Mouse (Mus musculus) kidney, adult 18-20 months (tissue): ENCODE data around the gene Ypel2.
A peak's percentile ranks its signal among the peaks of the same experiment; 100 is the strongest.
"Not testable (repeated sequence)": the region's sequence is repeated elsewhere in the genome, so short reads cannot be mapped to it uniquely, and the experiment has no call there.

Experiments used
- DNase-seq: peaks from one replicate; pipeline ENCODE4 v3.0.0; 2021

Gene Ypel2

DNA sequence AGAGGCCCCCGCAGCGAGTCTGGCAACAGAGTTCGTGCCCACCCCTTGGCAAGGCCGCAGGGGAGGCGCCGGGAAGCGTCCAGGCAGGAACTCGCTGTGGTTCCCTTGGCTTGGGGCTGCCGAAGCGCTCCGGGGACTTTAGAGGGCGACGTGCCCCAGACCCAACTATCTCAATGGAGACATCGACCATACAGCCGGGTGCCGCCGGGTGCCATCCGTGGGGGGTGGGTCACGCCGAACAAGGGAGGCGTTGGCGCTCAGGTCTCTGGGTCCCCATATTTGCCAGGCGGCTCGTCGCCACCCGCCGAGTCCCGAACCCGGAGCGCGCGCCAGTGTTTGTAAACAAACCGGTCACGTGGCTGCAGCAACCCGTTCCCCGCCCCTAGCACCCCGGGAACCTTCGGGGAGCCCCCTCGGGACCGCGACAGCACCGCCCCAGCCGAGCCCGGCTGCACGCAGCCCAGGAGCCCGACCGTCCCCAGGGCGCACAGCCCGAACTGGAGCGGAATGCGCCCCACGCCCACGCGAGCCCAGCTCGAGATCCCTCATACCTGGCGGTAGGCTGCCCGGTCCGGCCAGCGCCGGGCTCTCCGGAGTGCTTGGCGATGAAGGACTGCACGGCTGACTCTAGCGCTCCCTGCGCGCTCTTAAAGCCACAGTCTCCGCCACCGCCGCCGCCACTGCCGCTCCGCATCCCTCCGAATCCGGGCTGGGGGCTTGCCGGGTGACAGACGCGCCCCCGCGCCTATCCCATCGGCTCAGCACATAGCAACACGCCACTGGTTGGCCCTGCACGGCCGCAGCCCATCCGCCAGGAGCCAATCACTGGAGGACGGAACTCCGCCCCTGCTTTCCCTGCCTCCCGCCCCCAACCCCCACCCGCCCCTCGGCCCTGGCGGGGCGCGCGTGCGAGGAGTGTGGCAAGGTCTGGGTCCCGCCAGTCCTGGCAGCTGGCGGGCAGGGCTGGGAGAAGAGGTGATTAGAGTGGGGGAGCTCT lies at the start of gene Ypel2:
Ypel2 (minus strand) TSS at position 667 of the 997 bp plus-strand sequence.
- peak; percentile 95 for DNase-seq

DNA sequence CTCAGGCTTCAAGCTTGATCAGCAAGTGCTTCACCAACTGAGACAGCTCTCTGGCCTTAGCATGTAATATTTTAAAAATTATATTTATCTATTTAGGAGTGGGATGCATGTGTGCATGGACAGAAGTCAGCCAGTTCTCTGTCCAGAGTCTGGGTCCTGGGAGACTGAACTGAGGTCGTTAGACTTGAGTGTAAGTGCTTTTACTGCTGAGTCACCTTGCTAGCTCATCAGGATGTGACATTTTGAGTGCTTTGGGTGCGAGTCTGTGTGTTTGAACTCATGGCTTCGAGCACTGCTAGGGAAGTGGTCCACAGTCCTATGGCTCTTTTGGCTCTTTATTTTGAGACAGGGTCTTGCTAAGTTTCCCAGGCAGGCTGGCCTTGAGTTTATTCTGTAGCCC lies 49.5 kb upstream of the Ypel2 start:
- DNase-seq = no peak

DNA sequence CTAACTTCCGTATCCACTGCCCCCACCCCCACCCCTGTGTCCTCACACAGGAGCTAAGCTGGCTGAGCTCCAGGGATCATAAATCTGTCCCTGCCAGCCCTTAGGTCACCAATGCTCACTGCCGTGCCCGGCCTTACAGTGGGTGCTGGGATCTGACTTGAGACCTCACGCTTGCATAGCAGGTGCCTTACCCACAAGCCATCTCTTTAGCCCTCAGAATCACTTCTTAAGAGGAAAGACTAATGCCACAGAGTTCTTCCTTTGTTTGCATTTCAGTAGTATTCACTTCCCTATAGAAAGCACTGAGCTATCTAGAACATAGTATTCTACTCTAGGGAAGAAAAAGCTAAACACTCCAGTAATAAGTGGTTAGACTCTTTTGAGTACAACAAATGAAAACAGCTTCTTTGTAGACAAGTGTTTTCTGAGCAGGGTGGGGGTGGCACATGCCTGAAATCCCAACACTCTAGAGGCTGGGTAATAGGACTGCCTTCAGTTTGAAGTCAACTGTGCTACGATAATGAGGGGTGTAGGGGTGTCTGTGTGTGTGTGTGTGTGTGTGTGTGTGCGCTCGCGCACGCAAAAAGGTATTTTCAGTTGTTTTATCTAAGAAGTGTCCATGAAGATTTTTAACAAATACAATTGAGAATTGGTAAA lies 45.9 kb upstream of the Ypel2 start:
- DNase-seq = no peak

DNA sequence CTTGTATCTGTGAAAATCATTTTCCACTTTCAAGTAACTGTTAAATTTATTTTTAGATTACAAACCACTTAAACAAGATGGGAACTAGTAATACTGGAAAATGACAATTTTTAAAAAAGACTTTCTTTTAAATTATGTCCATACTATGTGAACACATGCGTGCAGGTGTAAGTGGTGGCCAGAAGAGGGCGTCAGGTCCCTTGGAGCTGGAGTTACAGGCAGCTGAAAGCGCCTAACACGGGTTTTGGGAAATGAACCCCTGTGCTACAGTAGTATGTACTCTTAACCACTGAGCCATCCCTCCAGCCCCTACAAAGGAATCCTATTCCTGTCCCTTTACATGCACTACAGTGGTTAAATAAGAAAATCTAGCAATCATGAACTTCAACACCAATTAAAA lies 42.7 kb upstream of the Ypel2 start:
- DNase-seq = no peak

DNA sequence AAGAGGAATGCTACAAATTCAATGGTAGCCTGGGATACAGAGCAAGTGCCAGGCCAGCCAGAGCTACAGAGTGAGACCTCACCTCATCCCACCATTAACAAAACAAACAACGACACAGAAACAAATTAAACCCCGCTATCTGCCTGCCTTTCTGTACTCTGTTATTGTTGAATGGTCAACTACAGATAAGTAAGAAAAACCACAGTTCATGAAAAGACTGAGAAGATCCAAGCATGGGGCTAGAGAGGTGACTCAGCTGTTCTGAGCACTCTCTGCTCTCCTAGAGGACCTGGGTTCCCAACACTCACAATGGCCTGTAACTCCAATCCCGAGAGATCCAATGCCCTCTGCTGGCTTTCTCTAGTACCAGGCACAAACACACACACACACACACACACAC lies 34.7 kb upstream of the Ypel2 start:
- DNase-seq = no peak

DNA sequence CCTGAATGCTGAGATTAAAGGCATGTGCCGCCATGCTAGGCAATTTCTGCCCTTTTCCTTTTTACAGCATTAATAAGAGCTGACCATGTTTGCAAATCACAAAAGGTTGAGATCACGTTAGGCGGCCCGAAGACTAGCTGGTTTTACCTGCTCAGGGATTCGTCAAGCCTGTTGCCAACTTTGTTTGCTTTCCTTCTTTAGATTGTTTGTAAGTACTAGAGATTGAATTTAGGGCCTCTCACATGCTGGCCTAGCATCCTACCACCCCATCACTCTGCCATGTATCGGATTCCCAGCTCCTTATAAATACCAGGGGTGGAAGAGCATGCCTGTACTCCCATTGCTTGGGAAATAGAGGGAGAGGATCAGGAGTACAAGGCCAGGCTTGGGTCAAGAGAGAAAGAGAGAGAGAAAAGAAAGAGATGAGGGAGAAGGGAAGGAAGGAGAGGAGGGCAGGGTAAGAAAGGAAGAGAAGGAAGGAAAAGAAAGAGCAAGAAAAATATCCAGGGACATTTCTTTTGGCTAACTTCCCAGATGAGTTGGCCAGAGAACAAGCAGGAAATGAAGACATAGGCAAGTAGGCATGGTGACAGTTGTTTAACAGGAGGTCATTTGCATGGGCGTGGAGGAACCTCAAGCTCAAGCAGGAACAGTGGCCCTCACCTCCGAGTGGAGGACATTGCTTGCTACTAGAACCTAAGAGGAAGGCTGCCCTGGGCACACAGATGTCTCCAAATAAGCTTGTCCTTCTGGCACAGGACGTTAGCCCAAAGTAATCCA lies 32.8 kb upstream of the Ypel2 start:
- DNase-seq = no peak

DNA sequence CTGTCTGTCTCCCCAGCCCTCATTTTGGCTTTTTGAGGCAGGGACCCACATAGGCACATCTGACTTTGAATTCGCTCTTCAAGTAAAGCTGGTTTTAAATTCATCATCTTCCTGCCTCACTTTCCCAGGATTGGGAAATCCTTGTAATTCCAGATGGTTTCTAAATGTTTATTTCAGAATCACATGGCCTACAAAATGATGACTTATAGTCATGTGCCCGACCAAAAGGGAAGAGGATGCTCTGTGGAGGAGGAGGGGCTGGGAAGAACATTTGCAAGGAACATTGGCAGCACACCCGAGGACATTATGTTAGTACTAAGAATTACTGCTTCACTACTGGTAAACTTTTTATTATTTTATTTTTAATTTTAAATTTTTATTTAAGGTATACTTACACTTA lies 31.8 kb upstream of the Ypel2 start:
- DNase-seq = no peak

DNA sequence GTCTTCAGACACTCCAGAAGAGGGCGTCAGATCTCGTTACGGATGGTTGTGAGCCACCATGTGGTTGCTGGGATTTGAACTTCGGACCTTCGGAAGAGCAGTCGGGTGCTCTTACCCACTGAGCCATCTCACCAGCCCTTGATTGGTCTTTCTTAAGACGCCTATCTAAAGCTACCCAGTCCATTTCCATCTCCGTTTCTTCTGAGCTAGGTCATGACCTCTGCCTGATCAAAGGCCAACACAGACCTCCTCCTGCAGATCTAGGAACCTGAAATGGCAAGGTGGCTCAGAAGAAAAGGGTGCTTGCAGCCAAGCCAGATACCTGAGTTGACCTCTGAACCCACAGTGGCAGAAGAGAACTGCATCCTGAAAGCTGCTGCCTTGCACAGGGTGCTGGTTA lies 29.7 kb upstream of the Ypel2 start:
- DNase-seq = not testable (repeated sequence)

DNA sequence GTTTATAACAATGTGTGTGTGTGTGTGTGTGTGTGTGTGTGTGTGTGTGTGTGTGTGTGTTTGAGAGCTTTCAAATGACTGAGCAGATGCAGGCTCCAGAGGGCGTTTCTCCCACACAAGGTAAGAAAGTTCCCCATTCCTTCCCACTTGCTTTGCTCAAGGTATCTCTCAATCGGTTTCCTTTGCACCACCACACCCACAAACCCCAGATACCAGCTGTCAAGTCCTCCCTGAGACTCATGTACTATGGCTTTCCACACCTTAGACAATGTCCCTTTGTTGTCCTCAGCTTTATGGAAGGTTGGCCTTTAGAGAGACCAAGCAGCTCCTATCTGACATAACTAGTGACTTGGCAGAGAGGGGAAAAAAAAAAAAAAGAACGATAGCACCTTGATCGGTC lies 29.3 kb upstream of the Ypel2 start:
- DNase-seq = no peak

DNA sequence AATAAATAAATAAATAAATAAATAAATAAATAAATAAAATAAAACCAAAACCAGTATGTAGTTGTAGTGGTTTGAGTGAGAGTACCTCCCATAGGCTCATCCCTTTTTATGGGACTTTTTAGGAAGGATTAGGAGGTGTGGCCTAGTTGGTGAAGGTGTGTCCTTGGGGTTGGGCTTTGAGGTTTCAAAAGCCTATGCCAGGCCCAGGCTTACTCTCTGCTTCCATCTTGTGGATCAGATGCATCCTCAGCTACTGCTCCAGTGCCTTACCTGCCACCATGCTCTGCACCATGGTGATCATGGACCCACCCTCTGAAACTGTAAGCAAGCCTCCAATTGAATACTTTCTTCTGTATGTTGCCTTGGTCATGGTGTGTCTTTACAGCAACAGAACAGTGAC lies 28.0 kb upstream of the Ypel2 start:
- no peak for DNase-seq

DNA sequence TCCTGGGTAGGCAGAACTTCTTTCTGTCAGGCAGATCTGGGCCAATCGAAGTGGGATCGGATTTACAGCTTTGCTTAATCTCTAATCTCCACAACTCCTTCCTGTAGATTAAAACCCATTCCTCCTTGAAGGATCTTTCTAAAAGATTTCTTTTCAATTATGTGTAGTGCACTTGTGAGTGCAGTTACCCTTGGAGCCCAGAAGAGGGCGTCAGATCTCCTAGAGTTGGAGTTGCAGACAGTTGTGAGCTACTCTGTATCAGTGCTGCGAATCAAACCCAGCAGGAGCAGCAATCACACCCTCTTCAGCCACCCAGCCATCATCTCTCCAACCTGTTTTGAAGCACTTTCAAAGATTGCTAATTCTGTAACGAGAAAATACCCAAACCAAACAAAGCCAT lies 26.9 kb upstream of the Ypel2 start:
- no peak for DNase-seq

DNA sequence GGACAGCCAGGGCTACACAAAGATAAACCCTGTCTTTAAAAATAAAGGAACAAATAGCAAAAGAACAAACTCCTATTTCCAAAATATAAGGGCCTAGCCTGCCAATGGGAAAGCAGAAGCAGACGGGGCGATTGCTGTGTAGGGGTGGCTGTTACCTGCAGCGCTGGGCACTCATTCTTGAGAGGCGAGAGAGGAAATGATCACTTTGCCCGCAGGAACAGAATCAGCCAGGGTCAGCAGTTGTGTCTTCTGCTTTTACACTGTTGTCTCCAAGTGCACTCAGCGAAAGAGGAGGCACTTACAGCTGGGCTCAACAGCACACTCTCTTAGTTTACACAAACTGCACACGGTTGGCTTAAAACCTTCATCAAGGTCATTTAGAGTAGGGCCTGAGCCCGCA lies 25.9 kb upstream of the Ypel2 start:
- no peak for DNase-seq

DNA sequence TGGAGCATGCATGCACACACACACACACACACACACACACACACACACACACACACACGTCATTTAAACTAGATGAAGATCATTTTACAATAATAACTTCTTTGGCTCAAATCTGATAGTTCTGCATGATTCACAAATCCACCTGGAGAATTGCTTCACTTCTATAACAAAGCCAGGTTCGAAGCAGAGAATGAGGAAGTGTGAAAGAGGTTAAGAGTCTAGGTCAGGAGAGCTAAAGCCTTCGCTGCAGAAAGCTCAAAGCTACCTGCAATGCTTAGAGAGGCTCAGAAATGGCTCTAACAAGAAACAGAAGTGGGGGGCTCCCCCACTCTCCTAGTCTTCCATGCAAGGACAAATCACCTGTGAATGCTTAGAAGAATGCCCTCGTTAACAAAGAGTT lies 24.6 kb upstream of the Ypel2 start:
- no peak for DNase-seq

DNA sequence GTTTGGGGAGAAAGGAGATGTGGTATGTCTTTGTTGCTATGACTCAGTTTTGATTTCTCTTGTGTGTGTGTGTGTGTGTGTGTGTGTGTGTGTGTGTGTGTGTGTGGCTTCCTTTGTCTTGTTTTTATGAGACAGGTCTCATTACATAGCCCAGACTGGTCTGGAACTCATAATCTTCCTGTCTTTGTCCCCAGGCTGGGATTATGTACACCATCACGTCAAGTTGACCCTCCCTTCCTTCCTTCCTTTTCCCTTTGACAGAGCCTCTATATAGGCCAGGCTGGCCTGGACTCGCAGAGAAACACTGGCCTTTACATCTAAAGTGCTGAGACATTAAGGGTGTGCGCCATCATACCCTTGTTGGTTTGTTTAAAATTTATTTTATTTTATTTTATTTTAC lies 22.2 kb upstream of the Ypel2 start:
- no peak for DNase-seq

DNA sequence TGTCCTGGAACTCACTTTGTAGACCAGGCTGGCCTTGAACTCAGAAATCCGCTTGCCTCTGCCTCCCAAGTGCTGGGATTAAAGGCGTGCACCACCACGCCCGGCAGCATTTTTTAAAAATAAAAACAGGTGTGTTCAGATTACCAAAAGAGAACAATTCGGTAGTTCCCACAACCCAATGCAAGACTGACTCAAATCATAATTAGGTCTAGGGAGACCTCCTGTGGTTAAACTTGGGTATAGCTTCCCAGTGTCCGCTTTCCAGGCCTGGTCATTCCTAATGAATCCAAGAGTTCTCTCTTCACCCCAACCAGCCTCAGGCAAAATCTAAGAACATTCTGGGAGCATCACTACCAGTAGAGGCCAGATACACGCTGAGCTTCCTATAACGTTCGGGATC lies 17.0 kb upstream of the Ypel2 start:
- peak; percentile 66 for DNase-seq

DNA sequence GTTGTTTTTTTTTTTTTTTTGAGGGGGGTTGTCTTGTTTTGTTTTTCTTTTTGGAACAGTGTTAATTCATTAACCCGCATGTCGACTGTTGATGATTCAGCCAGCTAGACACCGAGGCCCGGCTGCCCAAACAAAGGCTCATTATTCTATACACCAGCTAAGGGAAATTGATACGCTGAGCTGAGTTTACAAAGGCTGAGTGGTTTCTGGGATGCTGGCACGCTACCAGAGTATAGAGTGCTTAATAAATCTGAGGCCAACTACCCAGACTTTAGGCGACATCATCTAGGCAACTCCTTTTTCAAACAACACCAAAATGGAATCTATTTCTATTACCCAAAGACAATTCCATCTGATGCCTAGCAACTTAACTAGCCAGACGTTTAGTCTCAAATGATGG lies 13.9 kb upstream of the Ypel2 start:
- DNase-seq = no peak

DNA sequence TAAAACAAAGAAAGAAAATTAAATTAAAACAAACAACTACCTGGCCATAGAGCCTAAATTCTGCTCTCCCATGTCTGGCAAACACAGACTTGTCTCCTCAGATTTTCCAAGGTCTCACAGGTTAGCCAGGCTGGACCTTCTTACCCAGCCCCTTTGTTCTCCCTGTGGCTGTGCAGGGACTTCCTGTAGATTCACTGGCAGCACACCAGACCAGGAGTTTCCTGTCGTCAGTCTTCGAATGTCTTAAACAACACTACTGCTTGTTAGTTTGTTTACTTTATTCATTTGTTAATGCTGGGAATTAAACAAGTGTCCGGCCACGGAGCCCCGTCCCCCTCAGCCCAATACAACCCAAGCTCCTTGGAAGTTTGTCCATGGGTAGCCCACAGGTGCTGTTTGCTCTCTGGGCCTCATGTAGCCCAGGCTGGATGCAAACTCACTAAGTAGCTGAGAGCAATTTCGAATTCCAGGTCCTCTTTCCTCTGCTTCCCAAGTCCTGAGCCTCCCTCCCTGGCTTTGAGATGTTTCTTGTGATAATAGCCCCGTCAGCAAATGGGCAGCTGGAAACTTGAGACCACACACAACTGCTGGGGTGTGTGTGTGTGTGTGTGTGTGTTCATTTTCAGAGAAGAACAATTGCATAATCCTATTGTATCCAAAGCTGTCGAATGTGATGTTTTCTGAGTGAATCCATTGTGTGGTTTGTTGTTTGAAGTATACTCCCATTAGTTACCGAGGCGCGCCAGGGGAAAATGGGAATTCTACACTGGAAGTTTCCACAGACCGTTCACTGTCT lies 11.7 kb upstream of the Ypel2 start:
- DNase-seq = no peak

DNA sequence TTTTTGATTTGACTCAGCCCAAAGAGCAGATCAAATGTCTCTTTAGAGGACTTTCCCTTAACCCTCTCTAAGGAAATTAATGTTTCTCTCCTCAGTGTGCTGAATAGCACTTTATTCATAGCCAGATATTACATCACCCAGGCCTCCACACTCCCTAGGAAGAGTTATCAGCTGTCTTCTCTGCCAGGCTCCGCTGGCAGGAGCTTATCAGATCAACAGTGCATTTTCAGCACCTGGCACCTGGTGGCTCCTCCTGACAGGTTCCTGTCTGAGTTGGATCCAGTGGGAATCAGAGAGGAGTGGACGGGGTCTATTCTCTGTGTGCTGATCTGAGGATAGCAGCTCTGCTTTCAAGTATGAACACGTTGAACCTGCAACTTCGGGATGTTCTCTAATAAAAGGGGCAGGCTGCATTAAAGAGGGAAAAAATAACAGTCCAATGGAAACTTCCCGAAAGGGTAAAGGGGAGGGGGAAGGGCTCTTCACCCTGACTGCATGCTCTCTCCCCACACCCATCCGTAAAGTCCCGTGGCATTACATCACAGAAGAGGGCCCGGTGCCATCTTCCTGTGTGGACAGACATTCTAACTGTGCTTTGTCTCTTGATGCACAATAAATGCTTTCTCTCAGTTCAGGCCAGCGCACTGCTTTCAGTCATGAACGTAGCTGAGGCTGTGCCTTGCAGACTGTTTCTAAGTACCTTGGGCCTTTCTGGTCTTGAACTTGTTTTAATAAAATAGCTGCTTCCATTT lies 8.7 kb upstream of the Ypel2 start:
- no peak for DNase-seq

DNA sequence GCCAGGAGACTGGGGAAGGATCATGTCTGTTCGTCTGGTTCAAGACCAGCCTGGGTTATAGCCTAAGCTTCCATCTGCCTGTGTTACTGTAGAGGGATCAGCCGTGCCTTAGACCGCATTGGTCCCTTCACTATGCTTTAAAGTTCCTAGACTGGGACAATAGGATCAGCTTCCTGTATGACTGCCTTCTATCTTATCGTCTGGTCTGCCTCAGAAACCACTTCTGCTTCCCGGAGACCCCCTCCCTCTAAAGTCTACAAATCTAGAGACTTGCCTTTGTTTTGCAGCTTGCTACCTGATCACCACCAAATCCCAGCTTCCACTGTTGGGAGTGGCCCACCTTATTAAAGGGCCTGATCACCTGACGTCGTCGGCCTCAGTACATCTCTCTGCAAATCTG lies 7.7 kb upstream of the Ypel2 start:
- no peak for DNase-seq

DNA sequence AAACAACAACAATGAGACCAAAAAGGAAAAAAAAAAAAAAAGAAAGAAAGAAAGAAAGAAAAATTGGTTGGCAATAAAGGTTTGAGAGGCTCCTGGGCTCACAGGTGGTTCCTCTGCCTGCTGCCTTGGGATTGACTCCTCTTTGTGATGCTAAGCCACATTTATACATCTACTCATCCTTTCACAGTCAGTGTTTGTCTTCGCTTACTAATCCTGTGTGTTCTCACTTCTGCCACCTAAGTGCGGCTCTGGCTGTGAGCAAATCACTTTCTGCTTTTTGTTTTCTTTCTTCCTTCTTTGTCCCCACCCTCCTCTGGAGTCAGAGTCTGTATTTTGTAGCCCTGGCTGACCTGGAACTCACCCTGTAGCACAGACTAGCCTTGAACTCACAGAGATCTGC lies 2.8 kb upstream of the Ypel2 start:
- no peak for DNase-seq

DNA sequence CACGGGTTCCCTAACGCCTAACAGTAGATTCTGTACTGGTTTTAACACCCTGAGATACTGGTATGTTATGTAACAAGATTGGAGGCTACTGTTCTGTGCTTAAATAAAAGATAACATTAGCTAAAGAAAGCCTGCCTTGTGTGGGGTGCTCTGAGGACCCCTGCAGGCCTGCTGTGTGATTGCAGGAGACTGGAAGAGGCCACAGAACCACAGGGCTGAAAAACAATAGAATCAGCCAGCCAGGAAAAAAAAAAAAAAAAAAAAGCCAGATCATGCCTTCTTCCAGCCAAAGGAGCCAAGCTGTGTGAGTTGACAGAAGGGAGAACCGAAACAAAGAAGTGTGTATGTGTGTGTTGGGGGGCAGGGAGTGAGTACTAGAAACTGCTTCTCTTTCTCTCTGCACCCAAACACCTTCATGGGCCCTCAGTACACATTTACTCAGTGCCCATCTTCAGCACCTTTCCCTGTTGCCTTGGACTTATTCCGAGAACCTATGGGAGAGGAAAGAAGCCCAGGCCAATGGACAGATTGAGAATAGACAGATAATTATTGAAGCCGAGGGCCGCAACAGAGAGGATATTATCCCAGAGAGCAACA lies 2.2 kb upstream of the Ypel2 start:
- peak; percentile 61 for DNase-seq
